8 mouse cellular contexts compared by ENCODE assay signal in the genomic region with DNA sequence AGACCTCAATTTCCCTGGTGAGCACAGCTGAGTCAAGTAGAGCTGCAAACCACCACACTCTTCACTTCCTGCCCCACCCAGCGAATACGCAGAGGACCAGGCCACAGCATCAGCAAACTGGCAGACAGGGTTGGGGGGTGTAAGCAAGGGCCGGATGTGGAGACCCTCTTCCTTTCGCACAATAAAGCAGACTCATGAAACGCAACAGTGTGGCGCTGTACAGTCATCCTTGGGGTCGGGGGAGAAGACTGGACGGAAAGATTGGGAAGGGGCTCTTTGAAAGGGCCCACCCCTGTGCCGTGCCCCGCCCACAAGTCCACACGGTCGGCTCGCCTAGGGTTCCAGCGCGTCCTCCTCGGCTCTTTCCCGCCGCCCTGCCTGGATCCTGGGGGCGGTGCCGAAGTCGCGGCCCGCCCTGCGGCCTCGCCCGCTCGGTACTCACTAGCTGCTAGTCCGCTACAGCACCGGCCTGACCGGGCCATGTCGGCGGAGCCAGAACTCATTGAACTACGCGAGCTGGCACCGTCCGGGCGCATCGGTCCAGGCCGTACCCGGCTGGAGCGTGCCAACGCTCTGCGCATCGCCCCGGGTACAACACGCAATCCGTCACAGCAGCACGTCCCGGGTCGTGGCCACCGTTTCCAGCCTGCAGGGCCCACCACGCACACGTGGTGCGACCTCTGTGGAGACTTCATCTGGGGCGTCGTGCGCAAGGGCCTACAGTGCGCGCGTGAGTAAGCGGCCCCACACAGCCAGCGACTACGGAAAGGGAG. TPM values are rescaled to one million over a fixed set of nuclear protein-coding genes. Genes with fewer than 3 reads are reported as not detected.
DNase-seq lines count a peak whose midpoint lies in the region; ATAC-seq lines count a peak whose summit lies in the region.

TSS of gene Rassf1 (plus strand) at position 439 of the 773 bp plus-strand sequence.

- no peak for DNase-seq in urinary bladder, adult 2 months (ENCODE audit: low spot score)
- DNase-seq in urinary bladder, postnatal 25 days (ENCODE audit: low spot score), result no peak
- DNase-seq in neural tube, embryonic 10.5 days (ENCODE audit: extremely low spot score, low spot score), result peak; percentile 73
- DNase-seq in thymus, postnatal 36 days, result peak; percentile 74 to 85

- 0 out of 2 replicates have a peak, but pooled peaks cover 7% of the 10 kb centered on the region for H3K27me3 ChIP-seq in embryonic facial prominence, embryonic 13.5 days
- H3K27me3 ChIP-seq in heart, embryonic 11.5 days (ENCODE audit: control insufficient read depth, insufficient read depth, low read length), result peaks cover 30% of the 10 kb centered on the region
- no peaks in the 10 kb centered on the region for H3K27me3 ChIP-seq in kidney, embryonic 14.5 days (ENCODE audit: control insufficient read depth, insufficient read depth, low read length)
- peaks cover 50% of the 10 kb centered on the region for H3K27me3 ChIP-seq in liver, embryonic 15.5 days

- no peaks in the 10 kb centered on the region for H3K9me3 ChIP-seq in embryonic facial prominence, embryonic 13.5 days
- H3K9me3 ChIP-seq in heart, embryonic 11.5 days (replicated peaks; ENCODE audit: control insufficient read depth, low read length), result no peaks in the 10 kb centered on the region
- H3K9me3 ChIP-seq in kidney, embryonic 14.5 days (ENCODE audit: control insufficient read depth, low read length), result no peaks in the 10 kb centered on the region
- H3K9me3 ChIP-seq in liver, embryonic 15.5 days (replicated peaks), result no peaks in the 10 kb centered on the region

- no peaks in the 10 kb centered on the region for H3K36me3 ChIP-seq in embryonic facial prominence, embryonic 13.5 days
- no peaks in the 10 kb centered on the region for H3K36me3 ChIP-seq in heart, embryonic 11.5 days (ENCODE audit: control insufficient read depth, insufficient read depth, low read length)
- H3K36me3 ChIP-seq in kidney, embryonic 14.5 days (ENCODE audit: control insufficient read depth, insufficient read depth, low read length), result no peaks in the 10 kb centered on the region; the same call in 1 of the 2 replicates
- no peaks in the 10 kb centered on the region for H3K36me3 ChIP-seq in liver, embryonic 15.5 days (replicated peaks)

- WGBS in embryonic facial prominence, embryonic 13.5 days, result under 1% methylated on average over 63 of the region's 63 CpGs
- WGBS in heart, embryonic 11.5 days (ENCODE audit: insufficient replicate concordance), result 1% methylated on average over 63 of the region's 63 CpGs
- under 1% methylated on average over 63 of the region's 63 CpGs for WGBS in kidney, embryonic 14.5 days
- WGBS in liver, embryonic 15.5 days (ENCODE audit: insufficient replicate concordance), result 1% methylated on average over 63 of the region's 63 CpGs

- no peak for ATAC-seq in embryonic facial prominence, embryonic 13.5 days (ENCODE audit: insufficient number of reproducible peaks, insufficient read depth, low FRiP score, low TSS enrichment, low read depth)
- ATAC-seq in heart, embryonic 11.5 days (replicated peaks; ENCODE audit: insufficient number of reproducible peaks, low FRiP score, low TSS enrichment), result peak; percentile 40
- ATAC-seq in kidney, embryonic 14.5 days (ENCODE audit: low FRiP score, low TSS enrichment), result peak; percentile 44
- peak; percentile 24 for ATAC-seq in liver, embryonic 15.5 days (ENCODE audit: insufficient read depth)

- H3K4me1 ChIP-seq in embryonic facial prominence, embryonic 13.5 days, result peaks cover 62% of the 10 kb centered on the region
- H3K4me1 ChIP-seq in heart, embryonic 11.5 days (ENCODE audit: control insufficient read depth, insufficient read depth, low read length), result peaks cover 47% of the 10 kb centered on the region
- H3K4me1 ChIP-seq in kidney, embryonic 14.5 days (ENCODE audit: control insufficient read depth, insufficient read depth, low read length), result peaks cover 51% of the 10 kb centered on the region
- peaks cover 70% of the 10 kb centered on the region for H3K4me1 ChIP-seq in liver, embryonic 15.5 days (replicated peaks)

- H3K4me2 ChIP-seq in embryonic facial prominence, embryonic 13.5 days, result peak within 1 kb of the TSS; percentile 96
- H3K4me2 ChIP-seq in heart, embryonic 11.5 days, result peak within 1 kb of the TSS; percentile 98
- peak within 1 kb of the TSS; percentile 87 for H3K4me2 ChIP-seq in kidney, embryonic 14.5 days (replicated peaks; ENCODE audit: low read depth, low read length)
- H3K4me2 ChIP-seq in liver, embryonic 15.5 days, result peak within 1 kb of the TSS; percentile 94

- H3K27ac ChIP-seq in embryonic facial prominence, embryonic 13.5 days, result peak within 1 kb of the TSS; percentile 73
- peak within 1 kb of the TSS; percentile 62; the same call in 1 of the 2 replicates for H3K27ac ChIP-seq in heart, embryonic 11.5 days (ENCODE audit: low read depth, low read length)
- H3K27ac ChIP-seq in kidney, embryonic 14.5 days (ENCODE audit: low read depth, low read length), result peak within 1 kb of the TSS; percentile 69
- H3K27ac ChIP-seq in liver, embryonic 15.5 days (replicated peaks), result 0 out of 2 replicates have a peak within 1 kb of the TSS, but pooled peaks have one; percentile 43

- peak within 1 kb of the TSS; percentile 84 for H3K9ac ChIP-seq in embryonic facial prominence, embryonic 13.5 days
- H3K9ac ChIP-seq in heart, embryonic 11.5 days (ENCODE audit: low read depth, low read length), result peak within 1 kb of the TSS; percentile 77
- H3K9ac ChIP-seq in kidney, embryonic 14.5 days (ENCODE audit: low read depth, low read length), result peak within 1 kb of the TSS; percentile 67
- H3K9ac ChIP-seq in liver, embryonic 15.5 days, result peak within 1 kb of the TSS; percentile 64

- peak within 1 kb of the TSS; percentile 56 for H3K4me3 ChIP-seq in embryonic facial prominence, embryonic 13.5 days
- peak within 1 kb of the TSS; percentile 56 for H3K4me3 ChIP-seq in heart, embryonic 11.5 days (ENCODE audit: low read depth, low read length)
- H3K4me3 ChIP-seq in kidney, embryonic 14.5 days (ENCODE audit: low read length), result peak within 1 kb of the TSS; percentile 63
- peak within 1 kb of the TSS; percentile 57 for H3K4me3 ChIP-seq in liver, embryonic 15.5 days (replicated peaks)

RNA-seq across cellular contexts. Expression of gene Rassf1, which starts in this region (rescaled TPM):
- polyA plus RNA-seq in urinary bladder, adult 2 months (2012; rRNA removed), result 41.5 and 58.9 TPM in 2 replicates
- 65.2 and 68.5 TPM in 2 replicates for polyA plus RNA-seq in embryonic facial prominence, embryonic 13.5 days (2015; fragmentation: Nextera tagmentation; extraction: Ambion mirVana)
- 38.9 and 45.7 TPM in 2 replicates for polyA plus RNA-seq in heart, embryonic 11.5 days (2014; fragmentation: Nextera tagmentation; extraction: Ambion mirVana)
- polyA plus RNA-seq in kidney, embryonic 14.5 days (2014; fragmentation: Nextera tagmentation; extraction: Ambion mirVana), result 53.2 and 60.1 TPM in 2 replicates
- 15.8 and 18.7 TPM in 2 replicates for polyA plus RNA-seq in liver, embryonic 15.5 days (2015; fragmentation: Nextera tagmentation; extraction: Ambion mirVana)

Comparison
In these comparisons a context has a peak if more than half of its experiments do, and no peak if none do; other contexts are left out.
1. DNase-seq: peak in neural tube, embryonic 10.5 days (single experiment) and thymus, postnatal 36 days (2 of 2); none in urinary bladder, adult 2 months (single experiment) and urinary bladder, postnatal 25 days (single experiment).
2. Peak in every context shown above with its lines, with median percentiles within 50 percentile points of each other: H3K27ac ChIP-seq, H3K4me2 ChIP-seq, H3K4me3 ChIP-seq and H3K9ac ChIP-seq.